In genomic region chr12:80760396-80760801, GRCm38 (mm10) we compare ENCODE assay signal across 9 mouse cellular contexts. TPM values are rescaled to one million over a fixed set of nuclear protein-coding genes. Genes with fewer than 3 reads are reported as not detected.
DNase-seq lines count a peak whose midpoint lies in the region; ATAC-seq and TF ChIP-seq lines count a peak whose summit lies in the region.
"Had no signal": no experiment of that assay in that cellular context is flagged by ENCODE, and none has a peak within 500 bp of the region (broad histone marks: within the 10 kb centered on the region; RNA-seq: fewer than 3 reads in every experiment).

Gene Ccdc177, minus strand, starts transcription at chr12:80760687.

- peak within 1 kb of the TSS; percentile 61 for H3K4me3 ChIP-seq in embryonic facial prominence, embryonic 13.5 days
- peak within 1 kb of the TSS; percentile 0; the same call in 1 of the 2 replicates for H3K4me3 ChIP-seq in kidney, adult 2 months (ENCODE audit: insufficient read depth, low read depth, low read length)
- peak within 1 kb of the TSS; percentile 72 for H3K4me3 ChIP-seq in limb, embryonic 10.5 days
- H3K4me3 ChIP-seq in midbrain, embryonic 12.5 days, result peak within 1 kb of the TSS; percentile 69

- ATAC-seq in embryonic facial prominence, embryonic 13.5 days (ENCODE audit: insufficient number of reproducible peaks, insufficient read depth, low FRiP score, low TSS enrichment, low read depth), result no peak
- peak; percentile 73 for ATAC-seq in midbrain, embryonic 12.5 days (ENCODE audit: low FRiP score, low read depth)

- under 1% methylated on average over 24 of the region's 24 CpGs for WGBS in embryonic facial prominence, embryonic 13.5 days
- under 1% methylated on average over 24 of the region's 24 CpGs for WGBS in kidney, adult 2 months
- under 1% methylated on average over 24 of the region's 24 CpGs for WGBS in limb, embryonic 10.5 days
- WGBS in midbrain, embryonic 12.5 days, result 1% methylated on average over 24 of the region's 24 CpGs

- no peak within 1 kb of the TSS; the same call in 1 of the 2 replicates for H3K27ac ChIP-seq in embryonic facial prominence, embryonic 13.5 days
- no peak within 1 kb of the TSS for H3K27ac ChIP-seq in kidney, adult 2 months (ENCODE audit: insufficient read depth, low read depth, low read length)
- peak within 1 kb of the TSS; percentile 77 for H3K27ac ChIP-seq in limb, embryonic 10.5 days
- H3K27ac ChIP-seq in midbrain, embryonic 12.5 days (replicated peaks), result peak within 1 kb of the TSS; percentile 98

- TF ChIP-seq POLR2A in kidney, adult 2 months (IDR thresholded peaks at IDR 0.05; ENCODE audit: low read depth, low read length), result no peak

- H3K4me2 ChIP-seq in embryonic facial prominence, embryonic 13.5 days, result peak within 1 kb of the TSS; percentile 88
- H3K4me2 ChIP-seq in midbrain, embryonic 12.5 days (replicated peaks), result peak within 1 kb of the TSS; percentile 61

- H3K36me3 ChIP-seq in embryonic facial prominence, embryonic 13.5 days, result no peaks in the 10 kb centered on the region
- H3K36me3 ChIP-seq in kidney, adult 2 months (ENCODE audit: control insufficient read depth, insufficient read depth, low read length), result no peaks in the 10 kb centered on the region
- H3K36me3 ChIP-seq in limb, embryonic 10.5 days, result no peaks in the 10 kb centered on the region
- peaks cover 37% of the 10 kb centered on the region for H3K36me3 ChIP-seq in midbrain, embryonic 12.5 days

- H3K27me3 ChIP-seq in embryonic facial prominence, embryonic 13.5 days, result peaks cover 53% of the 10 kb centered on the region
- peaks cover 6% of the 10 kb centered on the region; the same call in 1 of the 2 replicates for H3K27me3 ChIP-seq in kidney, adult 2 months (replicated peaks; ENCODE audit: control insufficient read depth, insufficient read depth, low read length)
- H3K27me3 ChIP-seq in limb, embryonic 10.5 days (ENCODE audit: low read depth, poor library complexity, severe bottlenecking), result peaks cover 68% of the 10 kb centered on the region
- peaks cover 18% of the 10 kb centered on the region for H3K27me3 ChIP-seq in midbrain, embryonic 12.5 days

- H3K9ac ChIP-seq in embryonic facial prominence, embryonic 13.5 days, result peak within 1 kb of the TSS; percentile 68
- H3K9ac ChIP-seq in midbrain, embryonic 12.5 days (replicated peaks), result peak within 1 kb of the TSS; percentile 90

- peaks cover 31% of the 10 kb centered on the region for H3K4me1 ChIP-seq in embryonic facial prominence, embryonic 13.5 days
- no peaks in the 10 kb centered on the region for H3K4me1 ChIP-seq in kidney, adult 2 months (ENCODE audit: control insufficient read depth, insufficient read depth, low read length)
- H3K4me1 ChIP-seq in limb, embryonic 10.5 days, result peaks cover 35% of the 10 kb centered on the region
- peaks cover 12% of the 10 kb centered on the region for H3K4me1 ChIP-seq in midbrain, embryonic 12.5 days

- no peaks in the 10 kb centered on the region for H3K9me3 ChIP-seq in embryonic facial prominence, embryonic 13.5 days
- H3K9me3 ChIP-seq in limb, embryonic 10.5 days (replicated peaks), result no peaks in the 10 kb centered on the region
- H3K9me3 ChIP-seq in midbrain, embryonic 12.5 days, result peaks cover 34% of the 10 kb centered on the region

- DNase-seq in ovary, postnatal 10 days (ENCODE audit: low spot score), result peak; percentile 31
- no peak for DNase-seq in ovary, adult 18-20 months (ENCODE audit: low spot score)
- DNase-seq in heart, adult 8-10 months (ENCODE audit: low spot score), result peak; percentile 47
- peak; percentile 77 for DNase-seq in kidney, adult 2 months
- DNase-seq in limb, embryonic 10.5 days (ENCODE audit: low spot score), result peak; percentile 87
- peak; percentile 62 to 88 for DNase-seq in spleen, postnatal 10 days (ENCODE audit: low spot score in 2 of 2)

- peak; percentile 79 for TF ChIP-seq CTCF in kidney, adult 2 months (conservative IDR thresholded peaks at IDR 0.05; ENCODE audit: insufficient read depth, insufficient read length, low read depth, low read length)

RNA-seq across cellular contexts. Expression of gene Ccdc177, which starts in this region (rescaled TPM):
- polyA plus RNA-seq in embryonic facial prominence, embryonic 13.5 days (2015; fragmentation: Nextera tagmentation; extraction: Ambion mirVana), result 0.25 and 0.42 TPM in 2 replicates
- under 1 TPM in 1 of 4 experiments, not detected in 3; 0.08 TPM for total RNA-seq in heart, adult 8-10 months (2022)
- polyA plus RNA-seq in kidney, adult 2 months (2012; rRNA removed), result not detected in 2 replicates
- polyA plus RNA-seq in limb, embryonic 10.5 days (2016; fragmentation: Nextera tagmentation; extraction: Ambion mirVana), result 0.04 and 0.06 TPM in 2 replicates
- 7.8 and 9.7 TPM in 2 replicates for polyA plus RNA-seq in midbrain, embryonic 12.5 days (2016; fragmentation: Nextera tagmentation; extraction: Ambion mirVana)
- polyA plus RNA-seq: C2C12 had no signal

Comparison
In these comparisons a context has a peak if more than half of its experiments do, and no peak if none do; other contexts are left out.
1. Peak in DNase-seq in heart, adult 8-10 months; RNA of the gene not detected or under 1 TPM.
2. Peak in DNase-seq and H3K4me3 ChIP-seq in kidney, adult 2 months; RNA of the gene not detected or under 1 TPM.
3. Peak in DNase-seq, H3K4me3 ChIP-seq and H3K27ac ChIP-seq in limb, embryonic 10.5 days; RNA of the gene not detected or under 1 TPM.
4. H3K4me3 ChIP-seq: peak in every context shown above with its lines; median percentile 72 in limb, embryonic 10.5 days; 69 in midbrain, embryonic 12.5 days; 61 in embryonic facial prominence, embryonic 13.5 days; 0 in kidney, adult 2 months.